Mouse (Mus musculus) cerebellum, adult 2 months (tissue): ENCODE data around the gene Hectd4. TPM values are rescaled to one million over a fixed set of nuclear protein-coding genes. Genes with fewer than 3 reads are reported as not detected.
A peak's percentile ranks its signal among the peaks of the same experiment; 100 is the strongest.

ENCODE experiments used
- DNase-seq, 2 experiments: peaks; one replicate each; pipeline ENCODE4 v3.0.0; 2021
- H3K27ac ChIP-seq: fragments of 200-500 bp; 2 replicates; pipeline ENCODE4 v1.5.1; 2012; ENCODE audit warnings: low read length, control low read depth, inconsistent platforms; ENCODE audit not compliant: insufficient read depth
- H3K27me3 ChIP-seq: fragments of 200-500 bp; 2 replicates; pipeline ENCODE4 v1.6.1; 2012; ENCODE audit warnings: inconsistent platforms, mild to moderate bottlenecking, low read length, moderate library complexity; ENCODE audit not compliant: control insufficient read depth, insufficient read depth
- H3K4me1 ChIP-seq: fragments of 200-500 bp; 2 replicates; pipeline ENCODE4 v1.6.1; 2011; ENCODE audit warnings: low read length; ENCODE audit not compliant: control insufficient read depth, insufficient read depth
- H3K4me3 ChIP-seq: fragments of 200-500 bp; replicated peaks from 2 replicates; pipeline ENCODE3; 2011; ENCODE audit warnings: mild to moderate bottlenecking, low read depth, low read length, control low read depth; ENCODE audit not compliant: insufficient read depth
- CTCF ChIP-seq: fragments of 200-500 bp; IDR thresholded peaks from 2 replicates; pipeline ENCODE4 v1.5.1; 2011; ENCODE audit warnings: low read depth, mild to moderate bottlenecking, control low read depth, low read length, moderate library complexity, borderline replicate concordance; ENCODE audit not compliant: insufficient read depth
- POLR2A ChIP-seq: fragments of 200-500 bp; IDR thresholded peaks from 2 replicates; pipeline ENCODE4 v1.6.1; 2011; ENCODE audit warnings: low read length, control low read depth, borderline replicate concordance; ENCODE audit not compliant: insufficient read depth
- WGBS: fragments of 180-500 bp; shearing (Covaris S2); methylation state at CpG from one replicate; pipeline ENCODE4 v1.1.7; 2018; 5-methylcytosine and 5-hydroxymethylcytosine counted together
- polyA plus RNA-seq: library from polyadenylated mRNA; depleted of rRNA; stranded (reverse); fragments of >200 nt; gene quantifications from 2 replicates; pipeline ENCODE4 v1.2.3, GENCODE M21; 2012

Gene Hectd4
- polyA plus RNA-seq, 1 experiment, result 81.2 TPM

DNA sequence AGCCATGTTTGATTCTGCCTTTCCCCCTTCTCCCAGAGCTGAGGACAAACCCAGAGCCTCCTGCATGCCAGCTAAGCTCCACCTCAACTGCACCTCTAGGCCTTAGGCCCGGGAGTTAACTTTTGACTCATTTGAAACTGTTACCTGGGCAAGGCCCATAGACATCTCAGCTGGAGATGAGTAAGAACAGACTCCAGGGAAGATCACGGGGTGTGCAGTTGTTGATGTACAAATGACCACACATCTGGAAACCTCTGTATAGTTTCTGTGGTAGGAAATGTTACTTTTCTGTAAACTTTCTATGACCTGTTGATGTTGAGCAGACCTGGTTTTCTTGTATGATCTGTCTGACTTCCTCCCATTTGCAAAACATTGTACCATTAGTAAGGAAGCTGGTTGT is 9.2 kb downstream of the Hectd4 start:
- 92% methylated on average over 2 of the region's 2 CpGs for WGBS
- DNase-seq, result no peak
- Histone ChIP-seq H3K27me3 (no peaks in the 10 kb centered on the region), H3K4me1 (peaks cover 19% of the 10 kb centered on the region), H3K27ac (no peak overlapping the region), H3K4me3 (no peak overlapping the region)
- TF ChIP-seq CTCF (no peak), POLR2A (no peak)

DNA sequence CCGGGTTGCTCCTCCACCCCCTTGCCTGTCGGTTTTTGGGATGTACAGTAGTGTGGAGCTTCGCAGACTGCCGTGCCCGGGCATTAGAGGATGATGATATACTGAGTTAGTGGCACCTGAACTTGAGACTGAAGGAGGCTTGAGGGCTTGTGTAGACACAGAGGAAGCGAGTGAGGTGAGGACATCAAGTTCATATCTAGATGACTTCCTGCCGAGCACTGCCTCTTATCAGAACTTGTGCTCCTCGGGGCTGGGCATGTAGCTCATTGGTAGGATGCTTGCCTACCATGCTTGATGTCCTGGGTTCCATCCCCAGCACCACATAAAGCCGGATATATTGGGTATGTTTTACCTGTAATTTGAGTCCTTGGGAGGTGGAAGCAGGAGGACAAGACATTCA is 10.8 kb downstream of the Hectd4 start:
- no peak for TF ChIP-seq CTCF
- no peak for TF ChIP-seq POLR2A
- 54% methylated on average over 9 of the region's 9 CpGs for WGBS

GRCm38 (mm10) chr5:121232789-121233188 is 12.8 kb downstream of the Hectd4 start:
- DNase-seq, result no peak
- H3K4me3 ChIP-seq, result no peak overlapping the region
- H3K27me3 ChIP-seq, result no peaks in the 10 kb centered on the region
- H3K27ac ChIP-seq, result no peak overlapping the region
- peaks cover 25% of the 10 kb centered on the region for H3K4me1 ChIP-seq
- WGBS, result 100% methylated on average over 1 of the region's 1 CpGs
- TF ChIP-seq POLR2A (no peak), CTCF (no peak)

More for the DNA sequence above, 10.8 kb downstream of the Hectd4 start:
- peak overlapping the region; percentile 45; the same call in 1 of the 2 replicates for H3K27ac ChIP-seq
- DNase-seq, result no peak
- H3K4me3 ChIP-seq, result no peak overlapping the region
- peaks cover 19% of the 10 kb centered on the region for H3K4me1 ChIP-seq
- H3K27me3 ChIP-seq, result no peaks in the 10 kb centered on the region

- H3K4me3 ChIP-seq, result no peak overlapping the region
- DNase-seq, result no peak
- WGBS, result 76% methylated on average over 2 of the region's 2 CpGs
- TF ChIP-seq POLR2A (no peak), CTCF (no peak)
- H3K27ac ChIP-seq, result no peak overlapping the region
- H3K27me3 ChIP-seq, result no peaks in the 10 kb centered on the region
- peaks cover 25% of the 10 kb centered on the region for H3K4me1 ChIP-seq
These were observed 13.7 kb downstream of the Hectd4 start for GRCm38 (mm10) chr5:121233726-121234125.

DNA sequence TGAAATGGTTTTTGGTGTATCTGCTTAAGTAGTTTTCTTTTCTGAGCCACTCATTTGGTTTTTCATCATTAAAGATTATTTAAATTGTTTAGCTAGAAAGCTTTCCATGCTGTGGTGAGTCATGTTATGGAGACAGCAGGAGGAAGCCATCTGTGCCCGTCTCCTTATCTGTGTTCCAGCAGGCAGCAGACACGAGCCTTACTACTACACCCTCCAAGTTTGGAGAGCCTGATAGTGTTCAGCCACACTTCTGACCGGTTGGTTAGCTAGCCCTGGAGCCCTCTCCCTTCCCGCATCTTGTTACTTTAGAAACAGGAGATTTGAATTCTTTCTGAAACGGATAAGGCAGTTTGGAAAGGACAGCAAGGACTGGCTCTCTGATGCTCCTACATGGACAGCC is 16.2 kb downstream of the Hectd4 start:
- no peak for TF ChIP-seq POLR2A
- TF ChIP-seq CTCF, result no peak
- Histone ChIP-seq H3K4me1 (peaks cover 27% of the 10 kb centered on the region), H3K27ac (peak overlapping the region; percentile 76), H3K4me3 (no peak overlapping the region), H3K27me3 (no peaks in the 10 kb centered on the region)
- DNase-seq, result peak; percentile 65 to 85
- 13% methylated on average over 5 of the region's 5 CpGs for WGBS

GRCm38 (mm10) chr5:121238208-121238607 is 18.2 kb downstream of the Hectd4 start:
- WGBS, result 7% methylated on average over 2 of the region's 2 CpGs
- TF ChIP-seq POLR2A (no peak), CTCF (no peak)
- Histone ChIP-seq H3K4me3 (no peak overlapping the region), H3K27me3 (no peaks in the 10 kb centered on the region), H3K27ac (no peak overlapping the region; the same call in 1 of the 2 replicates), H3K4me1 (peaks cover 30% of the 10 kb centered on the region)
- peak in 1 of 2 experiments; percentile 68 for DNase-seq

- WGBS, result 8% methylated on average over 5 of the region's 5 CpGs
- Histone ChIP-seq H3K27me3 (no peaks in the 10 kb centered on the region), H3K4me1 (peaks cover 31% of the 10 kb centered on the region), H3K4me3 (no peak overlapping the region), H3K27ac (peak overlapping the region; percentile 62; the same call in 1 of the 2 replicates)
- TF ChIP-seq POLR2A (no peak), CTCF (no peak)
- DNase-seq, result peak; percentile 65 to 77
These were observed 19.8 kb downstream of the Hectd4 start for GRCm38 (mm10) chr5:121239846-121240245.

DNA sequence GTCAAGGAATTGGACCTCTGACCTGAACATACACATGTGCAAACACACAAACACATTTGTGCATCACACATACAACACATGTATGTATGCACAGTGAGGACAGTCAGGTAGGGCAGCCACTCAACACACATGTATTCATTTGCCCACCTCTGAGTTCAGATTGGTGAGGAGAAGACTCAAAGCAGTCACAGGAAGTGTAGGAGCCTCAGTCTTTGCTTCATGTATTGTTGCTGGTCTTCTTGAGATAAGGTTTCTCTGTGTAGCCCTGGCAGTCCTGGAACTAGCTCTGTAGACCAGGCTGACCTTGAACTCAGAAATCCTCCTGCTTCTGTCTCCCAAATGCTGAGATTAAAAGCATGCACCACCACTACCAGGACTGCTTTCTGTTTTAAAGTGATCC is 21.2 kb downstream of the Hectd4 start:
- Histone ChIP-seq H3K4me3 (no peak overlapping the region), H3K27ac (no peak overlapping the region), H3K4me1 (peaks cover 39% of the 10 kb centered on the region), H3K27me3 (no peaks in the 10 kb centered on the region)
- no peak for DNase-seq
- TF ChIP-seq POLR2A, result no peak
- no peak for TF ChIP-seq CTCF

- 14% methylated on average over 1 of the region's 1 CpGs for WGBS
- no peak for TF ChIP-seq POLR2A
- TF ChIP-seq CTCF, result no peak
- Histone ChIP-seq H3K4me3 (no peak overlapping the region), H3K27me3 (no peaks in the 10 kb centered on the region), H3K4me1 (peaks cover 32% of the 10 kb centered on the region), H3K27ac (no peak overlapping the region; the same call in 1 of the 2 replicates)
- DNase-seq, result no peak
These were observed 22.2 kb downstream of the Hectd4 start for GRCm38 (mm10) chr5:121242261-121242660.
